Mouse (Mus musculus): ENCODE measurements around the gene Olfr98. TPM values are rescaled to one million over a fixed set of nuclear protein-coding genes. Genes with fewer than 3 reads are reported as not detected.
"Not testable (repeated sequence)": the region's sequence is repeated elsewhere in the genome, so short reads cannot be mapped to it uniquely, and the experiment has no call there.

Olfr98 gene
- polyA plus RNA-seq, 1 experiment from 2014 or later: not detected

- H3K36me3 ChIP-seq (replicated peaks; ENCODE audit: control insufficient read depth, insufficient read depth): no peaks in the 10 kb centered on the region
- peak within 1 kb of the TSS; percentile 51 for H3K9ac ChIP-seq
- peak within 1 kb of the TSS; percentile 47 for H3K4me3 ChIP-seq (replicated peaks; ENCODE audit: low read length)
- WGBS: 5% methylated on average over 26 of the region's 26 CpGs
- peaks cover 4% of the 10 kb centered on the region; the same call in 1 of the 2 replicates for H3K27me3 ChIP-seq (ENCODE audit: control insufficient read depth, insufficient read depth, low read length)
- H3K4me1 ChIP-seq (replicated peaks; ENCODE audit: control insufficient read depth, insufficient read depth, low read length): no peaks in the 10 kb centered on the region
- DNase-seq (ENCODE audit: low spot score) (peak; percentile 99), ATAC-seq (ENCODE audit: low FRiP score) (peak; percentile 97)
- H3K4me2 ChIP-seq (replicated peaks): peak within 1 kb of the TSS; percentile 94
- no peak within 1 kb of the TSS for H3K27ac ChIP-seq
- H3K9me3 ChIP-seq (ENCODE audit: control insufficient read depth, low read length): no peaks in the 10 kb centered on the region
Observed at GRCm38 (mm10) chr17:37270058-37270701, 6.6 kb upstream of the Olfr98 start, which contains the start of gene H2-M3. Gene H2-M3, plus strand, starts transcription at chr17:37270220.

DNA sequence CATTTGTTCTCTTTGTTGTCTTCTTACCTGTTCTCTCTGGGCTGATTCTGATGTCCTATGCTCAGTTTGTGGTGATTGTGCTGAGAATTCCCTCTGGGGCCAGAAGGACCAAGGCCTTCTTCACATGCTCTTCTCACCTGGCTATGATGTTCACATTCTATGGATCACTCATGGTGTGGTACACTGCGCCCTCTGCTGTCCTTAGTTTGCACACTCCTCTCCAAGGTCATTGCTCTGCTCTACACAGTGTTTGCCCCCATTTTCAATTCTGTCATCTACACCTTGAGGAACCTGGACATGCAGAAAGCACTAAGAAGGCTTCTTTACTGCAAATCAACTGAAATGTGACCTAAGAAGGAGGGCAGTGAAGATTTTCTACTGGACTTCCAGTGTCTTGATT lies 13.0 kb downstream of the Olfr98 start:
- Histone ChIP-seq H3K4me2 (replicated peaks) (no peak overlapping the region), H3K4me1 (replicated peaks; ENCODE audit: control insufficient read depth, insufficient read depth, low read length) (no peaks in the 10 kb centered on the region), H3K36me3 (replicated peaks; ENCODE audit: control insufficient read depth, insufficient read depth) (no peaks in the 10 kb centered on the region), H3K4me3 (replicated peaks; ENCODE audit: low read length) (no peak overlapping the region), H3K9ac (no peak overlapping the region), H3K9me3 (ENCODE audit: control insufficient read depth, low read length) (no peaks in the 10 kb centered on the region), H3K27me3 (ENCODE audit: control insufficient read depth, insufficient read depth, low read length) (no peaks in the 10 kb centered on the region), H3K27ac (no peak overlapping the region)
- 19% methylated on average over 1 of the region's 1 CpGs for WGBS
- no peak for ATAC-seq (ENCODE audit: low FRiP score)
- no peak for DNase-seq (ENCODE audit: low spot score)

DNA sequence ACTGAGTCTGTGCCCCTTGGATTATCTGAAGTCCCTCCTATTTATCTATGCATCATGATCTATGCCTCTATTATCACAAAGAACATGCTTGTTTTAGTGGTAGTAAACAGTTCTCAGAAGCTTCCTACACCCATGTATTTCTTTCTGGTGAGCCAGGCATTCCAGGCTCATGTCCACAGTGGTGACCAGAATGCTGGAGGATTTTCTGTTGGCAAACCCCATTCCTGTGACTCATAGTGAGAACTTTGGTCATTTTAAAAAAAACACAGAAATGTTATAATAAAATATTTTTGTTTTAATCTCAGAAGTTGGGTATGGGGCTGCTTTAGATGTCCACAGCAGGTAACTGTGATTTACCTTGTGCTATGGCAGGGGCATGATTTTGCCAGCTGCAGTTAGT lies 14.1 kb downstream of the Olfr98 start:
- Histone ChIP-seq H3K27ac (no peak overlapping the region), H3K9me3 (ENCODE audit: control insufficient read depth, low read length) (no peaks in the 10 kb centered on the region), H3K4me2 (replicated peaks) (no peak overlapping the region), H3K4me3 (replicated peaks; ENCODE audit: low read length) (no peak overlapping the region), H3K9ac (no peak overlapping the region), H3K36me3 (replicated peaks; ENCODE audit: control insufficient read depth, insufficient read depth) (no peaks in the 10 kb centered on the region), H3K27me3 (ENCODE audit: control insufficient read depth, insufficient read depth, low read length) (no peaks in the 10 kb centered on the region), H3K4me1 (replicated peaks; ENCODE audit: control insufficient read depth, insufficient read depth, low read length) (no peaks in the 10 kb centered on the region)
- DNase-seq (ENCODE audit: low spot score) (no peak), ATAC-seq (ENCODE audit: low FRiP score) (no peak)

DNA sequence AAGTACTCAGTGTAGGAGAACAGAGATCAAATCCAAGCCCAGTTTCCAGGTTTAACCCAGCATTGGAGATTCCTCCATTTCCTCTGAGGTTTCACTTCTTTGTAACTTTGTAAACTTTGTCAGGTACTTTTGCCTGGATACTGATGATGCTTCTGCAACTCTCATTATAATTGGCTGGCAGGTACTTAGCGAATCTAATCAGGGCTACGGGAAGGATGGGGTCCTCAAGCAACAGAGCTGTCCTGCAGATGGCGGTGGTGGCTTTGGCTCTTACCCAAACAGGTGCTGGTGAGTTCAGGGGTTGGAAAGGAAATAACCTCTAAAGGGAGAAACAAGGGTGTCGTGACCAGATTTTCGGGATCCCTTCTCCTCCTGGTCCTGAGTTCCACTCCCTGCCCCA lies 16.8 kb downstream of the Olfr98 start:
- H3K27me3 ChIP-seq (ENCODE audit: control insufficient read depth, insufficient read depth, low read length): no peaks in the 10 kb centered on the region
- H3K9me3 ChIP-seq (ENCODE audit: control insufficient read depth, low read length): no peaks in the 10 kb centered on the region
- H3K4me1 ChIP-seq (replicated peaks; ENCODE audit: control insufficient read depth, insufficient read depth, low read length): no peaks in the 10 kb centered on the region
- H3K27ac ChIP-seq: no peak overlapping the region
- 26% methylated on average over 5 of the region's 5 CpGs for WGBS
- ATAC-seq (ENCODE audit: low FRiP score) (no peak), DNase-seq (ENCODE audit: low spot score) (no peak)
- no peak overlapping the region for H3K9ac ChIP-seq
- H3K4me2 ChIP-seq (replicated peaks): no peak overlapping the region
- H3K36me3 ChIP-seq (replicated peaks; ENCODE audit: control insufficient read depth, insufficient read depth): no peaks in the 10 kb centered on the region
- H3K4me3 ChIP-seq (replicated peaks; ENCODE audit: low read length): no peak overlapping the region

DNA sequence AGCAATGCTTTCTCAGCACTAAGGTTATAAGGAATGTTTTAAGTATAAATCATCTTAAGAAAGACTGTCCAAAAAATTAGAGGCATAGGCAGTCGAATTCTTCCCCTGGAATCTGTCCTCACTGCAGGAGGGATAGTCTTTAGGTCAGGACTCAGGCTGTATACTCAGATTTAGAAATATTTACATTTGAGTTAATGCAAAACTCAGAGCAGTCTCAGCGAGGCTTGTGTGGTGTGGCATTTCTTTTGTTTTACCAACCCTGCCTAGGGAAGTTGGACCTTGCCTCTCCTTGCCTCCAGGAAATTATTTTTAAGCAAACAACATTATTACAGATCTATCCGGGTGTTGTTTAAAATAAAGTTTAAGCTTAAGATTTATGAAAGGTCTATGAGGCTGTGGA lies 21.4 kb downstream of the Olfr98 start:
- Histone ChIP-seq H3K4me3 (replicated peaks; ENCODE audit: low read length) (no peak overlapping the region), H3K27me3 (ENCODE audit: control insufficient read depth, insufficient read depth, low read length) (no peaks in the 10 kb centered on the region), H3K27ac (no peak overlapping the region), H3K4me1 (replicated peaks; ENCODE audit: control insufficient read depth, insufficient read depth, low read length) (no peaks in the 10 kb centered on the region), H3K9ac (no peak overlapping the region), H3K9me3 (ENCODE audit: control insufficient read depth, low read length) (no peaks in the 10 kb centered on the region), H3K36me3 (replicated peaks; ENCODE audit: control insufficient read depth, insufficient read depth) (no peaks in the 10 kb centered on the region), H3K4me2 (replicated peaks) (no peak overlapping the region)
- WGBS: 58% methylated on average over 3 of the region's 3 CpGs
- ATAC-seq (ENCODE audit: low FRiP score) (no peak), DNase-seq (ENCODE audit: low spot score) (no peak)

DNA sequence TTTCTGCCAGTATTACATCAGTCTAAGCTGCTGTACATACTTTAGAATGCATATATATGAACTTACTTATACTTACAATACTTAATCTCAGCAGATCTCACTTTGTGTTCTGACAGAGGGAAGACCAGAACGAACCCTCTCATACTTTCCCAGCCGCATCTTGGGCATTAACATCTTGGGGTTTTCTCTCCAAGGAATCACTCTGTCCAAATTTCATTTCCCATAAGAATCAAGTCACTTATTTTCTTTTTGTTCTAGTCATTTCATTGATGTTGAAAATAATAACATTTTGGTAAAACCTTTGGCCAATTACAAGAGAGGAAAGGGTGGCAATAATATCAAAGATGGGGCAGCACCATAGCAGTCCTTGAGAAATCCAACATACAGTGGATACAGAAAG lies 26.3 kb downstream of the Olfr98 start, which contains the start of gene Olfr97:
Gene Olfr97, minus strand, starts transcription at position 101 of the 400 bp plus-strand sequence.
- H3K36me3 ChIP-seq (replicated peaks; ENCODE audit: control insufficient read depth, insufficient read depth); ATAC-seq (ENCODE audit: low FRiP score); H3K9me3 ChIP-seq (ENCODE audit: control insufficient read depth, low read length); H3K9ac ChIP-seq; H3K4me3 ChIP-seq (replicated peaks; ENCODE audit: low read length); H3K4me1 ChIP-seq (replicated peaks; ENCODE audit: control insufficient read depth, insufficient read depth, low read length); DNase-seq (ENCODE audit: low spot score); H3K27ac ChIP-seq; H3K4me2 ChIP-seq (replicated peaks); H3K27me3 ChIP-seq (ENCODE audit: control insufficient read depth, insufficient read depth, low read length): not testable (repeated sequence)
- WGBS: 94% methylated on average over 2 of the region's 2 CpGs

DNA sequence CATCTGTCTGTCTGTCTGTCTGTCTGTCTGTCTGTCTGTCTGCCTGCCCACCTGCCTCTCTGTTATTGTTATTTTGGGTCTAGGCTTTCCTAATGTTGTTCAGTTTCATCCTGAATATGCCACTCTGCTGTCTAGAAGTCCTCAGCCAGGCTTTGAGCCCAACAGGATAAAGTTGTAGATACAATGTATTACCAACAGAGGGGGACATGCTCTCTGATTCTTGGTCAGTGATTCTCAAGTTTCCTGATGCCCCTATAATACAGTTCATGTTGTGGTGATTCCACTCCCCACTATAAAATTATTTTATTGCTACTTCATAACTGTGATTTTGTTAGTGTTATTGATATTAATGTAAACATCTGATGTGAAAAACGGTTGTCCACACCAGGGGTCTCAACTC lies 41.7 kb downstream of the Olfr98 start:
- no peak for DNase-seq (ENCODE audit: low spot score)
- H3K9ac ChIP-seq: no peak overlapping the region
- no peaks in the 10 kb centered on the region for H3K4me1 ChIP-seq (replicated peaks; ENCODE audit: control insufficient read depth, insufficient read depth, low read length)
- H3K27me3 ChIP-seq (ENCODE audit: control insufficient read depth, insufficient read depth, low read length): no peaks in the 10 kb centered on the region
- H3K9me3 ChIP-seq (ENCODE audit: control insufficient read depth, low read length): no peaks in the 10 kb centered on the region
- H3K4me2 ChIP-seq (replicated peaks): no peak overlapping the region
- WGBS: 10% methylated on average over 1 of the region's 1 CpGs
- no peaks in the 10 kb centered on the region for H3K36me3 ChIP-seq (replicated peaks; ENCODE audit: control insufficient read depth, insufficient read depth)
- H3K27ac ChIP-seq: no peak overlapping the region
- no peak for ATAC-seq (ENCODE audit: low FRiP score)
- H3K4me3 ChIP-seq (replicated peaks; ENCODE audit: low read length): no peak overlapping the region

- H3K27me3 ChIP-seq (ENCODE audit: control insufficient read depth, insufficient read depth, low read length): no peaks in the 10 kb centered on the region
- no peaks in the 10 kb centered on the region for H3K4me1 ChIP-seq (replicated peaks; ENCODE audit: control insufficient read depth, insufficient read depth, low read length)
- WGBS: 67% methylated on average over 4 of the region's 4 CpGs
- H3K4me2 ChIP-seq (replicated peaks): no peak within 1 kb of the TSS
- H3K36me3 ChIP-seq (replicated peaks; ENCODE audit: control insufficient read depth, insufficient read depth): no peaks in the 10 kb centered on the region
- ATAC-seq (ENCODE audit: low FRiP score) (no peak), DNase-seq (ENCODE audit: low spot score) (no peak)
- H3K9ac ChIP-seq: no peak within 1 kb of the TSS
- no peaks in the 10 kb centered on the region for H3K9me3 ChIP-seq (ENCODE audit: control insufficient read depth, low read length)
- H3K27ac ChIP-seq: no peak within 1 kb of the TSS
- H3K4me3 ChIP-seq (replicated peaks; ENCODE audit: low read length): no peak within 1 kb of the TSS
Observed at GRCm38 (mm10) chr17:37219846-37220245, 43.7 kb downstream of the Olfr98 start, which contains the start of gene Olfr96. Gene Olfr96, plus strand, starts transcription at chr17:37220146.

DNA sequence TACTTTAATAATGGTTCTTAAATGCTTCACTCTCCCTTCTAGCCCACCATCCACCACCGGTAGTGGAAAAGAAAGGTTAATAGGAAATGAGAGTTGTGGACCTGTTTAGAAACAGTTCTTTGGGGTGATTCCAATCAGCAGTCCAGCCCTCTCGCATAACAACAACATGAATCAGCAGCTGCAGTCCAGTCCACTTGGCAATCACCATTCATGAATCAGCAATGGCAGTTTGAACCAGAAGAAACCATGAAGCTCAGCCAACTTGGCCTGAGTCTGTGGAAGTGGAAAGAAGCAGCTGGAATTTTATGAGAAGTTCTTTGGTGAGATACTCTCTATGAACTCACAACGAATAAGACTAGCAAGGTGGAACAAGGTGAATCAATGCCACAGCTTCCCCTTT lies 45.1 kb downstream of the Olfr98 start:
- DNase-seq (ENCODE audit: low spot score): no peak
- ATAC-seq (ENCODE audit: low FRiP score): no peak
- Histone ChIP-seq H3K36me3 (replicated peaks; ENCODE audit: control insufficient read depth, insufficient read depth) (no peaks in the 10 kb centered on the region), H3K4me2 (replicated peaks) (no peak overlapping the region), H3K9me3 (ENCODE audit: control insufficient read depth, low read length) (no peaks in the 10 kb centered on the region), H3K4me3 (replicated peaks; ENCODE audit: low read length) (no peak overlapping the region), H3K9ac (no peak overlapping the region), H3K4me1 (replicated peaks; ENCODE audit: control insufficient read depth, insufficient read depth, low read length) (no peaks in the 10 kb centered on the region), H3K27ac (no peak overlapping the region), H3K27me3 (ENCODE audit: control insufficient read depth, insufficient read depth, low read length) (no peaks in the 10 kb centered on the region)
- 90% methylated on average over 3 of the region's 3 CpGs for WGBS

DNA sequence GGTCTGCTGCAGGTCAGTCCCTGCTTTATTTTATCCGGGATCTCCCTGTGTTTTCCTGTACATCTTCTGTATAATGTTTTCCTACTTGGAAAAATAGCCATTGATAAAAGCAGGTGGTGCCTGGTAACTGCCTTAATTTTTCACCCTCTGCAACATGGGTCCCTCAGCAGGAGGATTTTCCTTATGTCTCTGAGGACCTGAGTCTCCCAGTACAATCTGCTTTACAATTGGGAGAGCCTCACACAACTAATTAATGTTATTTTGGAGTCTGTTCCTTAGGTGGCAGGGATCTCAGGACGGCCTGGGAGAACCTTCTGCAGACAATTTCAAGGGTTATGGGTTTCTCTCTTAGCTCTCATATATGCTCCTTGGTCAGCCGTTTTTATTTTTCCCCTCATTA lies 50.5 kb downstream of the Olfr98 start, which contains the start of gene Olfr95:
Gene Olfr95, minus strand, starts transcription at position 101 of the 400 bp plus-strand sequence.
- Histone ChIP-seq H3K4me3 (replicated peaks; ENCODE audit: low read length) (no peak within 1 kb of the TSS), H3K9ac (no peak within 1 kb of the TSS), H3K27ac (no peak within 1 kb of the TSS), H3K4me2 (replicated peaks) (no peak within 1 kb of the TSS), H3K9me3 (ENCODE audit: control insufficient read depth, low read length) (no peaks in the 10 kb centered on the region), H3K36me3 (replicated peaks; ENCODE audit: control insufficient read depth, insufficient read depth) (no peaks in the 10 kb centered on the region), H3K4me1 (replicated peaks; ENCODE audit: control insufficient read depth, insufficient read depth, low read length) (0 out of 2 replicates have a peak, but pooled peaks cover 5% of the 10 kb centered on the region), H3K27me3 (ENCODE audit: control insufficient read depth, insufficient read depth, low read length) (peaks cover 6% of the 10 kb centered on the region; the same call in 1 of the 2 replicates)
- no peak for ATAC-seq (ENCODE audit: low FRiP score)
- 79% methylated on average over 3 of the region's 3 CpGs for WGBS
- DNase-seq (ENCODE audit: low spot score): no peak
